8 mouse cellular contexts compared by ENCODE assay signal in the genomic region with DNA sequence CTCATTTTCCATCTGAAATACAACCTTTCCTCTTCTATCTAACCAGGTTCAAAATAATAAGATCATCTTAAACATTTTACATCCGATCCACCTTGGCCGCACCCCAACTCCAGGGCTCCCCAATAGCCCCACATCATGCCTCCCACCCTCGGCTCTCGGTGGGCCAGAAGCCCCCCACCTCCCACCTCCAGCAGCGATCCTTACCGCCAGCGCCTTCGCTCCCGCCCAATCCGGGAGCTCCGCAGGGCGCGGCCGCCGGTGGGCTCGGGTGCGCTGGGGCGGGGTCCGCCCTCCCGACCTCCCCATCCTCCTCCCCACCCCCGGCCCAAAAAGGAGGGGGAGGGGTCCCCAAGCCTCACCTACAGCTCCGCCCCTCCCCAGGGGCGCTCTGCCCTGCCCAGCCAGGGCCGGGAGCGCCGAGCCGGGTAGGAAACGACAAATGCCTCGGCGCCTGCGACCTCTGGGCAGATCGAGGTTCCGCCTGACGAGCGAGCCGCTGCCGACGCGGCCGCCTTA. TPM values are rescaled to one million over a fixed set of nuclear protein-coding genes. Genes with fewer than 3 reads are reported as not detected.
DNase-seq lines count a peak whose midpoint lies in the region; ATAC-seq and TF ChIP-seq lines count a peak whose summit lies in the region.

No protein-coding gene starts in this region.

- peak overlapping the region; percentile 95 for H3K4me2 ChIP-seq in heart, postnatal 0 days (ENCODE audit: low read depth, low read length)

- TF ChIP-seq POLR2A in heart, adult 2 months (IDR thresholded peaks at IDR 0.05; ENCODE audit: insufficient read depth, low read depth, low read length) = no peak

- peaks cover 5% of the 10 kb centered on the region; the same call in 1 of the 2 replicates for H3K79me2 ChIP-seq in heart, adult 2 months (replicated peaks; ENCODE audit: control insufficient read depth, insufficient read depth, low read length)

- no peaks in the 10 kb centered on the region for H3K27me3 ChIP-seq in heart, adult 2 months (ENCODE audit: control insufficient read depth, insufficient read depth, low read length)
- H3K27me3 ChIP-seq in heart, postnatal 0 days (ENCODE audit: control insufficient read depth, insufficient read depth, low read length) = no peaks in the 10 kb centered on the region

- no peak for TF ChIP-seq CTCF in heart, adult 2 months (IDR thresholded peaks at IDR 0.05)
- TF ChIP-seq CTCF in heart, postnatal 0 days (IDR thresholded peaks at IDR 0.05; ENCODE audit: low read depth) = no peak

- no peak for DNase-seq in heart, adult 2 months
- no peak for DNase-seq in heart, postnatal 36 days
- DNase-seq in right cerebral cortex, postnatal 4 days = peak; percentile 43
- no peak for DNase-seq in right cerebral cortex, postnatal 14 days
- DNase-seq in heart, postnatal 0 days (ENCODE audit: low spot score) = no peak
- DNase-seq in mesoderm, embryonic 11.5 days (ENCODE audit: low read depth, low spot score) = peak; percentile 76
- DNase-seq in gastrocnemius, postnatal 10 days = no peak
- no peak for DNase-seq in cerebellum, postnatal 14 days

- WGBS in heart, adult 2 months = under 1% methylated on average over 40 of the region's 40 CpGs
- 1% methylated on average over 31 of the region's 40 CpGs for WGBS in heart, postnatal 0 days

- H3K27ac ChIP-seq in heart, adult 2 months = peak overlapping the region; percentile 97
- H3K27ac ChIP-seq in heart, postnatal 0 days (ENCODE audit: low read depth) = peak overlapping the region; percentile 96

- intact Hi-C loops in heart, adult 2 months (cut with DNase I) = loop anchor here (2.0 to 5.0 kb wide), 2 partner anchors 55 to 365 kb away; partner anchors contain the start of gene Rad52
- intact Hi-C loops in heart, postnatal 36 days (cut with DNase I) = loop anchor here (2.0 to 5.0 kb wide), 3 partner anchors 55 to 365 kb away; partner anchors contain the start of gene Rad52

- H3K36me3 ChIP-seq in heart, adult 2 months (ENCODE audit: control insufficient read depth, insufficient read depth, low read length) = peaks cover 4% of the 10 kb centered on the region; the same call in 1 of the 2 replicates
- H3K36me3 ChIP-seq in heart, postnatal 0 days (replicated peaks; ENCODE audit: control insufficient read depth, insufficient read depth, low read length) = no peaks in the 10 kb centered on the region

- peak overlapping the region; percentile 70 for H3K4me3 ChIP-seq in heart, adult 2 months
- peak overlapping the region; percentile 98 for H3K4me3 ChIP-seq in heart, postnatal 0 days (ENCODE audit: low read depth, low read length)

- peaks cover 4% of the 10 kb centered on the region for H3K4me1 ChIP-seq in heart, adult 2 months (ENCODE audit: control insufficient read depth, insufficient read depth, low read length)
- H3K4me1 ChIP-seq in heart, postnatal 0 days (ENCODE audit: control insufficient read depth, insufficient read depth) = peaks cover 13% of the 10 kb centered on the region

- peak; percentile 5 for ATAC-seq in heart, postnatal 0 days (ENCODE audit: insufficient read depth, low read depth)

- no peak for TF ChIP-seq EP300 in heart, adult 2 months (IDR thresholded peaks at IDR 0.05; ENCODE audit: insufficient read depth, low read depth, low read length)
- no peak for TF ChIP-seq EP300 in heart, postnatal 0 days (IDR thresholded peaks at IDR 0.05; ENCODE audit: low read depth)

- H3K9ac ChIP-seq in heart, adult 2 months (ENCODE audit: low read depth, low read length) = peak overlapping the region; percentile 99
- H3K9ac ChIP-seq in heart, postnatal 0 days (replicated peaks; ENCODE audit: low read depth, low read length) = peak overlapping the region; percentile 93

- no peaks in the 10 kb centered on the region for H3K9me3 ChIP-seq in heart, postnatal 0 days (replicated peaks; ENCODE audit: control insufficient read depth, low read length)

RNA-seq across cellular contexts. Expression of gene Erc1, which starts 0.4 kb away (rescaled TPM):
- total RNA-seq in heart, adult 2 months (2021) = 10 to 100 TPM; 36.0 to 41.8 TPM
- 15.0 and 29.1 TPM in 2 replicates for polyA plus RNA-seq in heart, adult 2 months (2012; rRNA removed)
- 10 to 100 TPM; 37.2 to 38.1 TPM for total RNA-seq in heart, postnatal 36 days (2021)
- total RNA-seq in heart, postnatal 0 days (2014; rRNA removed; ENCODE audit: low replicate concordance) = 19.2 and 30.7 TPM in 2 replicates
- polyA plus RNA-seq in heart, postnatal 0 days (2015; fragmentation: Nextera tagmentation; extraction: Ambion mirVana) = 11.9 and 12.5 TPM in 2 replicates
- 10 to 100 TPM; 22.7 to 26.7 TPM for total RNA-seq in gastrocnemius, postnatal 10 days (2021)

RNA-seq across cellular contexts. Expression of gene Rad52, which starts 54.9 kb away (rescaled TPM):
- total RNA-seq in heart, adult 2 months (2021) = 10 to 100 TPM in 1 of 2 experiments, 1 to 10 TPM in 1; 7.9 to 10.8 TPM
- 13.1 and 14.6 TPM in 2 replicates for polyA plus RNA-seq in heart, adult 2 months (2012; rRNA removed)
- total RNA-seq in heart, postnatal 36 days (2021) = 10 to 100 TPM; 11.1 to 12.8 TPM
- 22.4 and 31.2 TPM in 2 replicates for total RNA-seq in heart, postnatal 0 days (2014; rRNA removed; ENCODE audit: low replicate concordance)
- 8.6 and 9.7 TPM in 2 replicates for polyA plus RNA-seq in heart, postnatal 0 days (2015; fragmentation: Nextera tagmentation; extraction: Ambion mirVana)
- total RNA-seq in gastrocnemius, postnatal 10 days (2021) = 10 to 100 TPM; 10.4 to 20.3 TPM

Comparison
In these comparisons a context has a peak if more than half of its experiments do, and no peak if none do; other contexts are left out.
1. DNase-seq: peak in right cerebral cortex, postnatal 4 days (single experiment) and mesoderm, embryonic 11.5 days (single experiment); none in heart, adult 2 months (0 of 2), heart, postnatal 36 days (0 of 2), right cerebral cortex, postnatal 14 days (single experiment), heart, postnatal 0 days (single experiment), gastrocnemius, postnatal 10 days (single experiment) and cerebellum, postnatal 14 days (0 of 2).